Mouse (Mus musculus) olfactory bulb, adult 2 months (tissue): ENCODE data around the gene Dda1.

Source experiments
- CTCF ChIP-seq: fragments of 200-500 bp; IDR thresholded peaks from 2 replicates; pipeline ENCODE4 v1.5.1; 2012; ENCODE audit warnings: low read depth, mild to moderate bottlenecking, low read length, moderate library complexity; ENCODE audit not compliant: insufficient read depth
- POLR2A ChIP-seq: fragments of 200-500 bp; IDR thresholded peaks from 2 replicates; pipeline ENCODE4 v1.6.1; 2012; ENCODE audit warnings: mild to moderate bottlenecking, low read depth, low read length, moderate library complexity; ENCODE audit not compliant: insufficient read depth

GRCm38 (mm10) chr8:71452669-71453068 lies 16.3 kb upstream of the Dda1 start:
- TF ChIP-seq POLR2A (no peak), CTCF (no peak)
